Mouse (Mus musculus): Measurements from ENCODE around the gene Lrmda.

DNA sequence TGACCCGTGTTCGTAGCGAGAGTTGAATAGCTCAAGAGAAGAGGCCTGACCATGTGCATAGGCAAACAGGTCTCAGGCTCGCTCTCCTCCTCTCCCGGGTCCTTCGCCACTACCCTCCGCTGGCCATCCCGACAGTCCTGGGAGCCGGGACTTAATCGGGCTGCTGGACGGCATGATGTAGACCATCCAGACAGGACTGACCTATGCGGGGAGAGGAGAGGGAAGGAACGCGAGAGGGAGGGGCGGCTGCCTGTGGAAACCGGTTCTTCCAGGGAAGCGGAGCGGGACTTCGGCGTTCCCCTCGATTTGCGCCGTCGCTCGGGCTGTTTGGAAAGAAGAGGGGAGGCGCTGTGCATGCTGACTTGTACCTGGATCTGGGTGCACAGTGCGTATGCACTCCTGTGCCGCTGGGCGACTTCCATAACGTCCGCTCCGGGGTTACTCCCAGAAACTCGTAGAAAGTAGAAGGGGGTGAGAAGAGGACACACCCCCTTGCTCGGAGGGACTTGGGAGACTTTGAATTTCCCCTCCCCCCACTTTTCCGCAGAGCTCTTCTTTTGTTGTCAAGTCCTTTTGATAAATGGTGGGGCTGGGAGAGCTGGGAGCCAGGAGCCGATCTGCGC, 30.1 kb upstream of the Lrmda start, which contains the start of gene Zfp503:
- TF ChIP-seq POLR2A (IDR thresholded peaks at IDR 0.05; ENCODE audit: extremely low read depth, insufficient read depth, low read length) (no peak), CTCF (IDR thresholded peaks at IDR 0.05; ENCODE audit: extremely low read depth, insufficient read depth, low read length) (no peak)
